Mouse (Mus musculus): ENCODE measurements around the gene Tsga10ip. TPM values are rescaled to one million over a fixed set of nuclear protein-coding genes. Genes with fewer than 3 reads are reported as not detected.

Gene Tsga10ip
- total RNA-seq, 2 experiments from 2014 or later, result not detected

- intact Hi-C loops (cut with DNase I), result no loop called here
- Histone ChIP-seq H3K27ac (no peak overlapping the region), H3K4me3 (no peak overlapping the region)
- no peak for TF ChIP-seq CTCF (IDR thresholded peaks at IDR 0.05)
- DNase-seq (ENCODE audit: extremely low spot score in 1 of 2, low spot score in 2 of 2), result no peak
These were observed 28.1 kb upstream of the Tsga10ip start for GRCm38 (mm10) chr19:5430408-5430807.

GRCm38 (mm10) chr19:5429806-5430205 is 27.5 kb upstream of the Tsga10ip start:
- no peak for DNase-seq (ENCODE audit: extremely low spot score in 1 of 2, low spot score in 2 of 2)
- intact Hi-C loops (cut with DNase I), result no loop called here
- H3K27ac ChIP-seq, result no peak overlapping the region
- no peak for TF ChIP-seq CTCF (IDR thresholded peaks at IDR 0.05)
- no peak overlapping the region for H3K4me3 ChIP-seq

DNA sequence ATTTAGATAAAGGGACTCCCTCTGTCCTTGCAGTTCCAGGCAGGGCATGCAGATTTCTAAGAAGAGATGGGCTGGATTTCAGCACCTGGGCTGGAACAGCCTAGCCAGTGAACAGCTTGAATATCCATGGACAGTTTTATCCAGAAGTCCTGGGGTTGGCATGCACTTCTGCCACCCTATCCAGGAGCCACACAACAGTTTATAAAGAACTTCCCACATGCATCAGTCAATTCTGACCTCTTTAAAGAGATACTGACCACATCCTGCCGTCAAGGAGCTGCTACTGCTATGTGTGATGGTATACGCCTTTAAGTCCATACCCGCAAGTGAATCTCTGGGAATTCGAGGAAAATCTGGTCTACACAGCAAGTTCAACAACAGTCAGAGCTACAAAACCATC is 26.9 kb upstream of the Tsga10ip start:
- DNase-seq (ENCODE audit: extremely low spot score in 1 of 2, low spot score in 2 of 2), result no peak
- no peak for TF ChIP-seq CTCF (IDR thresholded peaks at IDR 0.05)
- no peak overlapping the region for H3K4me3 ChIP-seq
- intact Hi-C loops (cut with DNase I), result no loop called here
- H3K27ac ChIP-seq, result no peak overlapping the region

DNA sequence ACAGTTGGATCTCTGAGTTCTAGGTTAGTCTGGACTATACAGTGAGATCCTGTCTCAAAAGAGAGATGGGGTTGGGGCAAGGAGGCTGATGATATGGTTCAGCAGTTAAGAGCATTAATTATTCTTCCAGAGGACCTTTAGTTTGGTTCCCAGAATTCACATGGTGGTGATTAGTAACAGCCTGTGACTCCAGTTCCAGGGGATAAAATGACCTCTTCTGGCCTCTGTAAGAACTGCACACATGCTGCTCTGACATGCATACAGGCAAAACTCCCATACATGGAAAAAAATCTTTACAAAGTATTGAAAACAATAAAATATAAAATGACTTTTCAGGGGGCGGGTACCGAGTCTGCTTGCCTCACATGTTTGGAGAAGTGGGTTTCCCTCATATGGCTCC is 25.8 kb upstream of the Tsga10ip start:
- intact Hi-C loops (cut with DNase I), result no loop called here
- TF ChIP-seq CTCF (IDR thresholded peaks at IDR 0.05), result peak; percentile 51
- Histone ChIP-seq H3K27ac (no peak overlapping the region), H3K4me3 (no peak overlapping the region)
- DNase-seq (ENCODE audit: extremely low spot score in 1 of 2, low spot score in 2 of 2), result no peak

DNA sequence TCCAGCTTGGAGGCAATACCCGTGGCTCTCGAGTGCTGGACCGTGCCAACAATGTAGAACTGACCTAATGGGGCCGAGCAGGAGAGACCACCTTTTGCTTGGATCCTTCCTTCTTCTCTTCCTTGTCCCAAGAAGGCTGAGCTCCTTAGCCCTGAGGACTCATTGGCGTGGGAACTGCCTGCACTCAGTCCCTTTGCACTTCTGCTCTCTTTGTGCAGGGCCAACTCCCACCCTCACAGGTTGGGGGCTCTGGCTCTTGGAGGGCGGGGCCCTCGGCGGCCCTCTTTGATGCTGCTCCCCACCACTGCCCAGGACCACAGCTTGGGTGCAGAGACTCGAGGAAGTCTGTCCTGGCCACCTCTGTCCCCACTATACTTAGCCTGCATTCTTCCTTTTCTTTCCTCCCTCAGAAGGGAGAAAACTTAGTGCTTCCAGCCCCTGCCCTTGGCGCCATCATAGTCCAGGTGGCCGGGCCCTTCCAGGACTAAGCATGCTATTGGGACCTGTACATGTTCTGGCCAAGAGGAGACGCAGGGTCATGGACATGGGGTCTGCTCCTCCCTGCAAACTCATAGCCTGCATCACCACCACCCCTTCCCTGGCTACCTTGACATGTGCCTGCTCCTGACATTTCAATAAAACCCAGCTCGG is 24.4 kb upstream of the Tsga10ip start:
- no peak overlapping the region for H3K4me3 ChIP-seq
- no peak overlapping the region for H3K27ac ChIP-seq

DNA sequence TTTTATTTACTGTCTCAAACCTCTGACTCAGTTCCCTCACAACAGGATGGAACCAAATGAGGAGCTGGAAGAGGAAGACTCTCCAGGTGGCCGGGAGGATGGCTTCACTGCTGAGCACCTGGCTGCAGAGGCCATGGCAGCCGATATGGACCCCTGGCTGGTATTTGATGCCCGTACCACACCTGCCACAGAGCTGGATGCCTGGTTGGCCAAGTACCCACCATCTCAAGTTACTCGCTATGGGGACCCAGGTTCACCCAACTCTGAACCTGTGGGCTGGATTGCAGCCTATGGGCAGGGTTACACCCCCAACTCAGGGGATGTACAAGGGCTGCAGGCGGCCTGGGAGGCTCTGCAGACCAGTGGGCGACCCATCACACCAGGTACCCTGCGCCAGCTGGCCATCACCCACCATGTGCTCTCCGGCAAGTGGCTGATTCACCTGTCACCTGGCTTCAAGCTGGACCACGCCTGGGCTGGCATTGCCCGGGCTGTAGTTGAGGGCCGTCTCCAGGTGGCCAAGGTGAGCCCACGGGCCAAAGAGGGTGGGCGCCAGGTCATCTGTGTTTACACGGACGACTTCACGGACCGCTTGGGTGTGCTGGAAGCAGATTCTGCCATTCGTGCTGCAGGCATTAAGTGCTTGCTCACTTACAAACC is 23.7 kb upstream of the Tsga10ip start:
- TF ChIP-seq CTCF (IDR thresholded peaks at IDR 0.05), result no peak
- DNase-seq (ENCODE audit: extremely low spot score in 1 of 2, low spot score in 2 of 2), result no peak
- intact Hi-C loops (cut with DNase I), result loop anchor here (1.0 to 2.0 kb wide), 3 partner anchors 31 to 59 kb away; partner anchors contain the start of genes Banf1, Ccdc85b, Eif1ad and Sart1
- Histone ChIP-seq H3K27ac (peak overlapping the region; percentile 95; the same call in 1 of the 2 replicates), H3K4me3 (peak overlapping the region; percentile 96)

More for the DNA sequence above, 24.4 kb upstream of the Tsga10ip start:
- DNase-seq (ENCODE audit: extremely low spot score in 1 of 2, low spot score in 2 of 2), result no peak
- intact Hi-C loops (cut with DNase I), result no loop called here
- TF ChIP-seq CTCF (IDR thresholded peaks at IDR 0.05), result no peak

DNA sequence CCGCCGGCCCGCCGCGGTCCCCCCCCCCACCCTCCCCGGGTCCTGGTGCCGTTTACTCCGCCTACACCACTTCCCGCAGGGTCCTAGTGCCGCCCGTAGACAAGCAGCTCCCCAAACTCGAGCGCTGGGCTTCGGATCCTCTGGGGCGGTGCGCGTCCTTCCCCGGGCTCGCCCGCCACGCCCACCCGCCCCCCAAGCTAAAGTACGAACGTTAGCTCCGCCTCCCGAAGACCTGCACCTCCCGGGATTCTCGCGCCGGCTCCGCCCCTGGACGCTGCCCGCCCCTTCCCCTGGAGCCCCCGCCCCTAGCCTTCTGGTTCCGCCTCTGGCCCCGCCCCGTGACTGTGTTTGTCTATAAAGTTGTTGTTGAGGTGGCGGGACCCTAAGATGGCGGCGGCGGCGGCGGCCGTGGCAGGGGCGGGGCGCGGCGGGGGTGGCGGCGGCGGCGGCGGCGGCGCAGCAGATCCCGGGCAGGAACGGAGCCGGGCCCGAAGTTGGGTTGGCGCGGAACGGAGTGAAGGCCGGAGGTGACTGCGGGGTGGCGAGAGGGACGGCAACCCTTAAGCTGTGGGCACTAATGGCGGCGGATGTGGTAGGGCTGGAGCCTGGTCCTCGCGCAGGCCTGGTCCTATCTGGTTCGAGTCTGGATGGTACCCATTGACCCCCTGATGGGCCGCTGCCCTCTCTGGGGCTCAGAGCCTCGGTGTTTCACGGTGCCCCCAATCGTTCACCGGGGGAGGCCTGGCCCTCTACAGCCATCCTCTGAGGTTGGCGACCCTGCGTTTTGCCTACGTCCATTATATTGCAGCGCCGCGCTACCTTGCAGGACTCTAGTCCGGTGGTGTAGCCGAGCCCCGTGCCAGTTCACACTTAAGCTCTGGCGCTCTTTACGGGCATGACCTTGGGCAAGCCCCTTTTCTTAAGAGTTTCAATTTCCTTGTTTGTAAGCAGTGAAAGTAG is 22.7 kb upstream of the Tsga10ip start, which contains the start of the genes Drap1 and AI837181:
Drap1 (minus strand) TSS at position 198 of the 960 bp plus-strand sequence.
AI837181 (plus strand) TSS at position 363 of the 960 bp plus-strand sequence.
- Histone ChIP-seq H3K4me3 (peak within 1 kb of the TSS; percentile 96), H3K27ac (peak within 1 kb of the TSS; percentile 95)
- no peak for TF ChIP-seq CTCF (IDR thresholded peaks at IDR 0.05)
- intact Hi-C loops (cut with DNase I), result loop anchor here (1.0 to 2.0 kb wide), 4 partner anchors 32 to 65 kb away; partner anchors contain the start of genes Banf1, Ccdc85b, Cfl1 and Eif1ad
- peak; percentile 91 for DNase-seq (ENCODE audit: extremely low spot score in 1 of 2, low spot score in 2 of 2)

DNA sequence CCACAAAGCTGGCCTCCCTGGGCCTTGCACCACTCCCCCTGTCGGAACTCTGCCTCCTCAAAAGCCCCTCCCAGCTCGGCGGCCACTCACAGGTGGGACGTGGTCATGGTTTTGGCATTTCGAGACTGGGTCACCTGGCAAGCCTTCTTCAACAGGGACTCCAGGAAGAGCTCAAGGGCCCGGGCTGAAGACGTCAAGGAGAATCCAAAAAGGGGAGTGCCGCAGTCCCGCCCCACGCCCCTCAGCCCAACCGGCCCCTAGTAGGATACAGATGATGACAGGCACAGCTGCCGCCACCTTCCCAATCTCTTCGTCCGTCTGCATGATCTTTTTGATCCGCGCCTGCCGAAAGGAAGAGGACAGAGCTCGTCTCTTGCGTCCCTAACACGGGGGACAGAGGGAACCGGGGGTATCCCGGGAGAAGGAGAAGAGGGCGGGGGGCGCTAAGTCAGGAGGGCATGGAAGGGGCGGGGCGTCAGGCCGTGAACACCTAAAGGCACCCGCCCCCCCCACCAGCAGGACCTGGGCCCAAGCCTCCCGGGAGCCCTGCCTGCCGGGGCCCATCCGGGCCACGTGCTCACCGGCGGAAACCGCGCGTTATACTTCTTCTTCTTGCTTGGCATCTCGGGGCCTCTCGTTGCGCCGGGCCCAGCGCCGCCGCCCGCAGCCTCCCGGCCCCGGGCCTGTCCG is 21.9 kb upstream of the Tsga10ip start:
- intact Hi-C loops (cut with DNase I), result loop anchor here (1.0 to 2.0 kb wide), 3 partner anchors 33 to 66 kb away; partner anchors contain the start of genes Banf1, Ccdc85b, Cfl1 and Eif1ad
- Histone ChIP-seq H3K27ac (peak overlapping the region; percentile 89), H3K4me3 (peak overlapping the region; percentile 88)
- no peak for TF ChIP-seq CTCF (IDR thresholded peaks at IDR 0.05)
- peak; percentile 21 to 70 for DNase-seq (ENCODE audit: extremely low spot score in 1 of 2, low spot score in 2 of 2)

GRCm38 (mm10) chr19:5423561-5423960 is 21.2 kb upstream of the Tsga10ip start:
- Histone ChIP-seq H3K27ac (peak overlapping the region; percentile 89; the same call in 1 of the 2 replicates), H3K4me3 (peak overlapping the region; percentile 88)
- TF ChIP-seq CTCF (IDR thresholded peaks at IDR 0.05), result no peak
- intact Hi-C loops (cut with DNase I), result no loop called here
- no peak for DNase-seq (ENCODE audit: extremely low spot score in 1 of 2, low spot score in 2 of 2)

GRCm38 (mm10) chr19:5422895-5423443 is 20.6 kb upstream of the Tsga10ip start:
- H3K4me3 ChIP-seq, result no peak overlapping the region
- intact Hi-C loops (cut with DNase I), result no loop called here
- H3K27ac ChIP-seq, result no peak overlapping the region
- DNase-seq (ENCODE audit: extremely low spot score in 1 of 2, low spot score in 2 of 2), result no peak
- TF ChIP-seq CTCF (IDR thresholded peaks at IDR 0.05), result no peak
